Mouse (Mus musculus) brain, embryonic 14.5 days (tissue): ENCODE measurements at regions not wholly inside any gene's neighbourhood (a gene's known extent, or its start where the extent isn't known, plus 50 kb on each side); places are given as distances from the start of the nearest gene placed in this dataset.

Source experiments
- CTCF ChIP-seq: fragments of 200-500 bp; IDR thresholded peaks from 2 replicates; pipeline ENCODE4 v1.5.1; 2012; ENCODE audit warnings: inconsistent platforms, mild to moderate bottlenecking, moderate library complexity, borderline replicate concordance; ENCODE audit not compliant: insufficient read depth, insufficient read length; ENCODE audit errors: extremely low read depth
- POLR2A ChIP-seq: fragments of 200-500 bp; IDR thresholded peaks from 2 replicates; pipeline ENCODE4 v1.6.1; 2012; ENCODE audit warnings: mild to moderate bottlenecking, inconsistent platforms, borderline replicate concordance; ENCODE audit not compliant: poor library complexity, insufficient read depth, insufficient read length, severe bottlenecking; ENCODE audit errors: extremely low read depth

- TF ChIP-seq CTCF (no peak), POLR2A (no peak)
These were observed 60.7 kb upstream of the 4930432M17Rik start for GRCm38 (mm10) chr3:121609845-121610244.
